Mouse (Mus musculus) heart, postnatal 0 days (tissue): ENCODE measurements at regions not wholly inside any gene's neighbourhood (a gene's known extent, or its start where the extent isn't known, plus 50 kb on each side); places are given as distances from the start of the nearest gene placed in this dataset.

Experiments used
- CTCF ChIP-seq: IDR thresholded peaks from 2 replicates; pipeline ENCODE4 v1.5.1; 2016; ENCODE audit warnings: antibody characterized with exemption, control low read depth, low read depth
- EP300 ChIP-seq: IDR thresholded peaks from 2 replicates; pipeline ENCODE4 v1.6.1; 2016; ENCODE audit warnings: antibody characterized with exemption, low read depth

DNA sequence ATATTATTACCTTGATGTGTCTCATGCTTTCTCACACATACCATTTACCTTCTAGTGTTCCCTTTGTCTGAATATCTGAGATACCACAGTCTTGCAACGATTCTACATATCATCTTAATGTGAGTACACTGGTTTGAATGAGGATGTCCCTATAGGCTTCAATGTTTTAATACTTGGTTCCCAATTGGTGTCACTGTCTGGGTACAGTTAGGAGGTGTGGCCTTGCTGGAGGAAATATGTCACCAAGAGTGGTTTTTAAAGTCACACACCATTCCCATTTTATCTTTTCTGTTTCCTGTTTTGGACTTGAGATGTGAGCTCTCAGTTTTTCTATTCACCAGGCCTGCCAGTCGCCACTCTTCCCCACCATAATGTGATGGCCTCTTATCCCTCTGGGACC lies 69.8 kb upstream of the Armcx2 start:
- TF ChIP-seq CTCF (no peak), EP300 (no peak)
